Mouse (Mus musculus): ENCODE measurements around the gene Ect2. TPM values are rescaled to one million over a fixed set of nuclear protein-coding genes. Genes with fewer than 3 reads are reported as not detected.
A peak's percentile ranks its signal among the peaks of the same experiment; 100 is the strongest.

The Ect2 gene
- polyA plus RNA-seq (2012; rRNA removed) = 0.66 and 0.71 TPM in 2 replicates

DNA sequence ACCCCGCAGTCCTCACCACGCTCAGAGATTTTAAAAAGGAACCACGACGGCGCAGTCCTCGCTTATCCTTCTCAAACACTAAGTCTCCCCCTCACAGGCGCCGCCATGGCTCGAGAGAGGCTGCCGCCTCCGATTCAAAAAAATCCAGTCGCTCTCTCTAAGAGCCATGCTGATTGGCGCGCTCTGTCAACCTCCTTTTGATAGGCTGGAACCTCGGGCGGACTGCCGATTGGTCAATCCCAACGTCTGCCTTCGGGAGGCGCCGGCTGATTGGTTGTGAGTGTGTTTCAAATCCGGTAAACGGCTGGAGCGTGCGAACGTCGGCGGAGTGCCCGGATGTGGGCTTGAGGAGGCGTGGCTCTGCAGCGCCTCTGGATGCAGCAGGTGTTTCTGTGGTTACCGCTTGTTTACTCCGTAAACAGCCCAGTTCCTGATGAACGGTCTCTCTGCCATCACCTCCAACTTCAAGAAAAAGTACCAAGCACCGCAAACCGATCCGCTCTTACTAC lies at the start of gene Ect2:
Gene Ect2, minus strand, starts transcription at position 178 of the 509 bp plus-strand sequence.
- peak within 1 kb of the TSS; percentile 36 for H3K4me3 ChIP-seq (ENCODE audit: insufficient read depth, low read length)
- no peak within 1 kb of the TSS for H3K27ac ChIP-seq (ENCODE audit: insufficient read depth, low read length)
- no peaks in the 10 kb centered on the region for H3K4me1 ChIP-seq (ENCODE audit: control insufficient read depth, insufficient read depth, low read length)
- TF ChIP-seq POLR2A (IDR thresholded peaks at IDR 0.05; ENCODE audit: extremely low read depth, insufficient read depth, low read length) = peak; percentile 74; the same call in 1 of the 2 replicates
- no peak for TF ChIP-seq CTCF (IDR thresholded peaks at IDR 0.05; ENCODE audit: extremely low read depth, insufficient read depth, low read length)

DNA sequence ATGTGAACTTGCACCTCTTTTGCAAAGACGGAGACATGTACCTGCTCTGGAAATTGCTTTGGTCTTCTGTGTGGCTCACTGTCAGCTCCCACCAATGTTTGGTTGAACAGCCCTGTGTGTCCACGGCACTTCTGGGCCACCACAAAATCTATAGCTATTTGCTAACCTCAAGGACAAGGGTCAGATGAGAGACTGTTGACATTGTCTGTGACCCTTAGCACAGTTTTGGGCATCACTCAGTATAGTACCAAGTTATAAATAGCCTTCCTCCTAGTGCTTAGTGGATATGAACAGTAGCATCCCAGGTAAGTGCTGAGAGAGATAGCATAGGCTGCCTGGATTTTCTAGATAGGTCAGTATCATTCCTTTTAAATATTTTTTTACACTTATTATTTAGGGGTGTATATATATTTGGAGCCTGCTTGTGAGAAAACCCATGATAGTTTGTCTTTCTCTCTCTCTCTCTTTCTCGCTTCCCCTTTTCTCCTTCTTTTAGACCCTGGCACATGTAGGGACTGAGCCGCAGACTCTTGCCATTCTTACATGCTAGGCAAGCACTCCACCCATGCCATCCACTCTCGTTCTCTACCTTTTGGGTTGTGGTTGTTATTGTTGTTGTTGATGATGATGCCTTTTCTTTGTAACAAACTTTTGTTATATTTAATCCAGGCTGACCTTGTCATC lies 48.2 kb upstream of the Ect2 start:
- Histone ChIP-seq H3K27ac (ENCODE audit: insufficient read depth, low read length) (no peak overlapping the region), H3K4me1 (ENCODE audit: control insufficient read depth, insufficient read depth, low read length) (0 out of 2 replicates have a peak, but pooled peaks cover 1% of the 10 kb centered on the region), H3K4me3 (ENCODE audit: insufficient read depth, low read length) (no peak overlapping the region)
- TF ChIP-seq POLR2A (IDR thresholded peaks at IDR 0.05; ENCODE audit: extremely low read depth, insufficient read depth, low read length) = no peak
- no peak for TF ChIP-seq CTCF (IDR thresholded peaks at IDR 0.05; ENCODE audit: extremely low read depth, insufficient read depth, low read length)

DNA sequence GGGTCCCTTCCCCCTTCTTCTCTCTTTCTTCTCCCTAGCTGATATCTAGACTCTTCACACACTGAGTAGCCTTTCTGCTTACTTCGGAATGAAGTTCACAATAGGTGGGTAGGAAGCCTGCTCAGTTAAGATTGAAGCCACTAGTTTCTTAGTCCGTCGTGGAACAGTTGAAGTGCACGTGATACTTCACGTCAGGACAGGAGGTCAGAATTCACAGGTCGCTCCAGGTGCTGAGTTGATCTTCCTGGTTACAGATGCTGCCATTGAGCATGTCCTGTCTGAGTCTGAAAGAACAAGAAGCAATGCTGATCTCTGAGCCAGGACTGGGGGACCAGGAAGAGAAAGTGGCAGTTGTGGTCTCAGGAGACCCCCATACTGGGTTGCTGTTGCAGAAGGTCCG lies 45.4 kb upstream of the Ect2 start:
- TF ChIP-seq POLR2A (IDR thresholded peaks at IDR 0.05; ENCODE audit: extremely low read depth, insufficient read depth, low read length) (no peak), CTCF (IDR thresholded peaks at IDR 0.05; ENCODE audit: extremely low read depth, insufficient read depth, low read length) (no peak)
- no peak overlapping the region for H3K27ac ChIP-seq (ENCODE audit: insufficient read depth, low read length)
- H3K4me1 ChIP-seq (ENCODE audit: control insufficient read depth, insufficient read depth, low read length) = 0 out of 2 replicates have a peak, but pooled peaks cover 1% of the 10 kb centered on the region
- H3K4me3 ChIP-seq (ENCODE audit: insufficient read depth, low read length) = no peak overlapping the region

DNA sequence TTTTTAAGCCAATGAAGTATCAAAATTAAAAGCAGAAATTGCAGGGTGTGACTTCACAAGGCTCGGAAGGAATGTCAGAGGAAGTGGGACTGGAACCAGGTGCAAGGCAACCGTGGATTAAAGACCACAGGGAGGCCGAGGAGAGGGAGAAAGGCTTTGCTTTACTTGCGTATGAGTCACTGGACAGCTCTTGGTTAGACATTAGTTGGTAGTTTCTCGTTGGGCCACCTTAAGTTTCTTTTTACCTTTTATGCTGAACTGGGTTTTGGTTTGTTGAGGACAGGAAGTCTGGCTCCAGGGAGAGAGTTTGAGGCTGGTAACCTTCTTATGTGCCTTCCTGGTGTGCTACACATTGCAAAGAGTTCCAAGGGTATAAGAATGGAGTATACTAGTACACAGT lies 44.1 kb upstream of the Ect2 start:
- TF ChIP-seq CTCF (IDR thresholded peaks at IDR 0.05; ENCODE audit: extremely low read depth, insufficient read depth, low read length) (no peak), POLR2A (IDR thresholded peaks at IDR 0.05; ENCODE audit: extremely low read depth, insufficient read depth, low read length) (no peak)
- Histone ChIP-seq H3K27ac (ENCODE audit: insufficient read depth, low read length) (no peak overlapping the region), H3K4me1 (ENCODE audit: control insufficient read depth, insufficient read depth, low read length) (peaks cover 3% of the 10 kb centered on the region; the same call in 1 of the 2 replicates), H3K4me3 (ENCODE audit: insufficient read depth, low read length) (no peak overlapping the region)

DNA sequence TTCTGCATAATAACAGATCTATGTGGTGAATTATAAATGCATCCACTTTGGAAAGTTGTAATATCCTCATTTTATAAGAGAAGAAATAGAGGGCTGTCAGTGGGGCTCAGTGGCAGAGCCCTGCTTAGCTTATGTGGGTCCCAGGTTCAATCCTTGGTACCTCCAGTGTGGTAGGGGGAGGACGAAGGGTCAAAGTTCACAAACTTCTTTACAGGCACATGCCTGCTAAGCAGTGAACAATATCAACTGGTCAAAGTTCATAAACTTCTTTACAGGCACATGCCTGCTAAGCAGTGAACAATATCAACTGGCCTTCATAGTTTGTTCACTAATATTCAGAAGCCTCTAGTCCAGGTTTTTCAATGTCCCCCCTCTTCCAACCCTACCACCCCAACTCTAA lies 42.9 kb upstream of the Ect2 start:
- Histone ChIP-seq H3K27ac (ENCODE audit: insufficient read depth, low read length) (no peak overlapping the region), H3K4me1 (ENCODE audit: control insufficient read depth, insufficient read depth, low read length) (peaks cover 3% of the 10 kb centered on the region; the same call in 1 of the 2 replicates), H3K4me3 (ENCODE audit: insufficient read depth, low read length) (no peak overlapping the region)
- TF ChIP-seq CTCF (IDR thresholded peaks at IDR 0.05; ENCODE audit: extremely low read depth, insufficient read depth, low read length) (no peak), POLR2A (IDR thresholded peaks at IDR 0.05; ENCODE audit: extremely low read depth, insufficient read depth, low read length) (no peak)

DNA sequence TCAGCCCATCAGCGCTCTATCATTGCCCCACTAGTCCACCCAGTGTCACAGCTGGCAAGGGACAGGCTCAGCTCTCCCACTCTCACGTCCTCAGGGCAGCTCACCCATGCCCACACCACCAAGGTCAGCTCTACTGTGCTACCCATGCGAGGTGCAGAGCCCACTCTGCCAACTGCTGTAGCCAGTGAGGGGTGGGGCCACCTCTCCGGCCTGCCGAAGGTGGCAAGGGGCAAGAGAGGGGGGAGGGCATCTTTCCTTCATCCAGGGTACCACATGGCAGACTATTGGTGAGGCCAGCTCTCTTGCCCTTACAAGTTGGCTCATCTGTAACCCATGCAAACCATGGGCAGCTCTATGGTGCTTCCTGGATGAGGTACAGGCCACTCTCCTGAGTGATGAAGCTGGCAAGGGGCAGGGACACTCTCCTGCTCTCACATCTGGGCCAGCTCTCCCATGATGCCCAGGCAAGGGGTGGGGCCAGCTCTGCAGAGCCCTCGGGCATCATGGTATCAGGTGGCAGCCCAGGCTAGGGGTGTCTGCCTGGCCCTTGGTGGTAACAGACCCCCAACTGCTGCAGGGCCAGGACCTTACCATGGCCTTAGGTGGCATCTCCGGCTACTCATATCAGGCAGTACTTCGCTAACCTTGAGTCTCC lies 42.0 kb upstream of the Ect2 start:
- TF ChIP-seq CTCF (IDR thresholded peaks at IDR 0.05; ENCODE audit: extremely low read depth, insufficient read depth, low read length) (no peak), POLR2A (IDR thresholded peaks at IDR 0.05; ENCODE audit: extremely low read depth, insufficient read depth, low read length) (no peak)
- Histone ChIP-seq H3K4me1 (ENCODE audit: control insufficient read depth, insufficient read depth, low read length) (peaks cover 3% of the 10 kb centered on the region; the same call in 1 of the 2 replicates), H3K27ac (ENCODE audit: insufficient read depth, low read length) (no peak overlapping the region), H3K4me3 (ENCODE audit: insufficient read depth, low read length) (no peak overlapping the region)

DNA sequence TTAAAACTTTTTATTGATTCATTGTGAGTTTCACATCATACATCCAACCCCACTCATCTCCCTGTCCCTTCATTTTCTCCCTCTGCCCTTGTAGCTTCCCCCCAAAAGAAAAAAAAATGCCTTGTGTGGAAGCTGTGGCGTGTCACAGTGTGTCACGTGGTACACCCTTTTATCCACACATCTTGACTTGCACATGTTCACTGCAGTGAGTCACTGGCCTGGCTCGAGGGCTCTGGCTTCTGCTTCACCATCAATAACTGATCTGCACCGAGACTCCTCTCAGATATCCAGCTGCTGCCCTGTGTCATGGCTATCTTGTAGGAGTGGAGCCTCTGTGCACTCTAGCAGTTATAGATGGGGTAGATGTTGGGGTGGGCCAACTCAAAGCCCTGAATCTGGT lies 41.5 kb upstream of the Ect2 start:
- TF ChIP-seq CTCF (IDR thresholded peaks at IDR 0.05; ENCODE audit: extremely low read depth, insufficient read depth, low read length) (no peak), POLR2A (IDR thresholded peaks at IDR 0.05; ENCODE audit: extremely low read depth, insufficient read depth, low read length) (no peak)
- Histone ChIP-seq H3K27ac (ENCODE audit: insufficient read depth, low read length) (no peak overlapping the region), H3K4me3 (ENCODE audit: insufficient read depth, low read length) (no peak overlapping the region), H3K4me1 (ENCODE audit: control insufficient read depth, insufficient read depth, low read length) (peaks cover 4% of the 10 kb centered on the region; the same call in 1 of the 2 replicates)

DNA sequence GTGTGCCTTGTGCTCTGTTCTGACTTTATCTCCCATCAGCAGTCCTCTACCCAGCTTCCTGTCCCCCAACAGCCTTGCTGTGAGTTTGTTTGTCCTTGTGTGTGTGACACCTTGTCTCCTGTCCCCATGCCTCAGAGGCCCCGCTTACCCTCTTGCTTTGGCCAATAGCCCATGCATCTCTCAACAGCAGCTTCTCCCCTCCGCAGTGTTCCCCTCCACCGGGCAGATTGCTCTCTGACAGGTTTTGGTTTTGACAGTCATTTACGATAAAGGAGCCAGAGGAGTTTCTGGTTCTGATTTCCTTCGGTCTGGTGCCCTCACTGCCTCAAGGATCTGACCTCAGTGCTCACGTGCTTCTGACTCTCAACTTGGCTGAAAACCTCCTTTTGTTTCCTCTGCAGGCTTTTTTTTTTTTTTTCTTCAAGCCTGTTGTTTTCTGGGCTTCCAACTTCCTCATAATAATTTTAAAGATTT lies 40.2 kb upstream of the Ect2 start:
- TF ChIP-seq POLR2A (IDR thresholded peaks at IDR 0.05; ENCODE audit: extremely low read depth, insufficient read depth, low read length) = no peak
- TF ChIP-seq CTCF (IDR thresholded peaks at IDR 0.05; ENCODE audit: extremely low read depth, insufficient read depth, low read length) = no peak
- H3K4me1 ChIP-seq (ENCODE audit: control insufficient read depth, insufficient read depth, low read length) = peaks cover 9% of the 10 kb centered on the region; the same call in 1 of the 2 replicates
- no peak overlapping the region for H3K4me3 ChIP-seq (ENCODE audit: insufficient read depth, low read length)
- H3K27ac ChIP-seq (ENCODE audit: insufficient read depth, low read length) = no peak overlapping the region

DNA sequence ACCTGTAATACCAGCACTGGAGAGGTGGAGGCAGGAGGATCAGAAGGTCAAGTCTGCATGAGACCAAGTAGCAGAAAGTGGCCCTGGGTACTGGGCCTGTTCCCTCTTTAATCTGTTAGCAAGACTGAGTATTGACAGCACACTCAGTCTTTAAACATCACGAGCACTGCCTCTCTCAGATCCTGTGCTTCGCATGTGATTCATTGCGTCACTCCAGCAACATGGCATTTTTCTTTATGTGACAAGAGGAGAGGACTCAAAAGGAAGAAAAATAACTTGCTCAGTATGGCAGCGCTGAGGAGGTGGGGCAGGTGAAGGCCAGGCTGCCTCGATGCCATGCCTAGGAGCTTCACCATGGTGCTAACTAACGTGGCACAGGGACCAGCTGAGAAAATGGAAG lies 38.2 kb upstream of the Ect2 start:
- H3K4me3 ChIP-seq (ENCODE audit: insufficient read depth, low read length) = no peak overlapping the region
- peaks cover 9% of the 10 kb centered on the region; the same call in 1 of the 2 replicates for H3K4me1 ChIP-seq (ENCODE audit: control insufficient read depth, insufficient read depth, low read length)
- TF ChIP-seq POLR2A (IDR thresholded peaks at IDR 0.05; ENCODE audit: extremely low read depth, insufficient read depth, low read length) (no peak), CTCF (IDR thresholded peaks at IDR 0.05; ENCODE audit: extremely low read depth, insufficient read depth, low read length) (no peak)
- no peak overlapping the region for H3K27ac ChIP-seq (ENCODE audit: insufficient read depth, low read length)

Measured in cortical plate, adult 2 months (tissue).